Mouse (Mus musculus): ENCODE measurements around the gene Nif3l1. TPM values are rescaled to one million over a fixed set of nuclear protein-coding genes. Genes with fewer than 3 reads are reported as not detected.

Gene Nif3l1
- polyA plus RNA-seq, 1 experiment: not detected

DNA sequence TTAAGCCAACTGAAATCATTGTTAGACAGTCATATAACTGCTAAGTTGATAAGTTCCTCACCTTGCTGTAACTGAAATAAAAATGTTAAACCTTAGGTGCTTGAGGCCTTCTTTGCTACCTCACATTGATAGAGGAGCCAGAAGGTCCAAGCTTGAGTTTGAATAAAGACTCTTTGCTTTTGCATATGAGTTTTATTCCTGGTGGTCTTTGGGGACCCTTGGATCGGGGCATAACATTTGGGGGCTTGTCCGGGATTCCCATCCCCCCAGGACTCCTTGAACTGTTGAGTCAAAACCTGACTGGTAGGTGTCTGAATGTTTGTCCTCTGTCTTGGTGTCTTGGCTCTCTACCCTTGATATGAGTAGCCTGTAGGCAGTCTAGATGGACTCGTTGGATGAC, 62.3 kb downstream of the Nif3l1 start:
- no peak overlapping the region for H3K27ac ChIP-seq (ENCODE audit: insufficient read depth, low read depth, low read length)
- no peak for TF ChIP-seq POLR2A (IDR thresholded peaks at IDR 0.05; ENCODE audit: insufficient read depth, low read depth, low read length)
- TF ChIP-seq CTCF (IDR thresholded peaks at IDR 0.05; ENCODE audit: insufficient read depth, low read depth, low read length): no peak
- H3K4me3 ChIP-seq (ENCODE audit: insufficient read depth, low read depth, low read length): no peak overlapping the region
- 96% methylated on average over 3 of the region's 3 CpGs for WGBS
- peaks cover 4% of the 10 kb centered on the region for H3K4me1 ChIP-seq (ENCODE audit: control insufficient read depth, insufficient read depth, low read length)

Other genes with a start within 250 kb of the Nif3l1 start
- gene Aox4, start 234.8 kb upstream of the Nif3l1 start, polyA plus RNA-seq (2012; ENCODE audit: insufficient read depth, insufficient read length, low replicate concordance, missing spikeins): not detected in 2 replicates
- not detected in 2 replicates for gene Aox2, start 166.8 kb upstream of the Nif3l1 start, polyA plus RNA-seq (2012; ENCODE audit: insufficient read depth, insufficient read length, low replicate concordance, missing spikeins)
- gene Bzw1, start 52.3 kb upstream of the Nif3l1 start, polyA plus RNA-seq (2012; ENCODE audit: insufficient read depth, insufficient read length, low replicate concordance, missing spikeins): 105 and 158 TPM in 2 replicates
- 213 and 787 TPM in 2 replicates for gene Clk1, start 21.1 kb upstream of the Nif3l1 start, polyA plus RNA-seq (2012; ENCODE audit: insufficient read depth, insufficient read length, low replicate concordance, missing spikeins)
- gene Ppil3, start 335 bp downstream of the Nif3l1 start, polyA plus RNA-seq (2012; ENCODE audit: insufficient read depth, insufficient read length, low replicate concordance, missing spikeins): not detected in 2 replicates
- gene Orc2, start 60.0 kb downstream of the Nif3l1 start, polyA plus RNA-seq (2012; ENCODE audit: insufficient read depth, insufficient read length, low replicate concordance, missing spikeins): not detected in 2 replicates
- gene Fam126b, start 141.2 kb downstream of the Nif3l1 start, polyA plus RNA-seq (2012; ENCODE audit: insufficient read depth, insufficient read length, low replicate concordance, missing spikeins): not detected in 2 replicates
- gene Ndufb3, start 141.2 kb downstream of the Nif3l1 start, polyA plus RNA-seq (2012; ENCODE audit: insufficient read depth, insufficient read length, low replicate concordance, missing spikeins): not detected in 2 replicates

All from olfactory bulb, adult 2 months (tissue).